Mouse (Mus musculus): ENCODE measurements around the gene 4932438H23Rik. TPM values are rescaled to one million over a fixed set of nuclear protein-coding genes. Genes with fewer than 3 reads are reported as not detected.

Gene 4932438H23Rik
- polyA plus RNA-seq, 1 experiment from 2014 or later: 0.08 TPM

DNA sequence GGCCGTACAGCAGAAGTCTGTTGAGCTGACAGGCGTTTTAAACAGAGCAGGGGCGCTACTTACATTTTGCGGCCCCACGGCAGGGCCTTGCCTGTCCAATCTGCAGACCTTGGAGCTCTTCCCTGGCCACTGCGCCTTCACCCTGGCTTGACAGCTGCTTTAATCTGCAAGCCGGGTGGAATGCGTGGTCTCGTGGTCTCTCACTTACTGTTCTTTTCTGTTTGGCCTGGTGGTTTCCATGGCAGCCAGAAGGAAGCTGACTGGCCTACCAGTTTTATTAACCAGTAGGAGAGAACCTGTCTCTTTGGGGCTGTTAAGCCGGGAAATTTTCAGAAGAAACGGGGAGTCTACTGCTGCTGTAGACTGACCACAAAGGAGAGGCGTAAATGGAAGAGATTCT is 26.0 kb downstream of the 4932438H23Rik start:
- Histone ChIP-seq H3K4me3 (replicated peaks) (no peak overlapping the region), H3K4me1 (no peaks in the 10 kb centered on the region), H3K36me3 (no peaks in the 10 kb centered on the region), H3K4me2 (peak overlapping the region; percentile 4; the same call in 1 of the 2 replicates), H3K9ac (no peak overlapping the region), H3K27me3 (peaks cover 45% of the 10 kb centered on the region), H3K27ac (no peak overlapping the region), H3K9me3 (replicated peaks) (no peaks in the 10 kb centered on the region)
- ATAC-seq (replicated peaks; ENCODE audit: low FRiP score): no peak
- 31% methylated on average over 12 of the region's 12 CpGs for WGBS

DNA sequence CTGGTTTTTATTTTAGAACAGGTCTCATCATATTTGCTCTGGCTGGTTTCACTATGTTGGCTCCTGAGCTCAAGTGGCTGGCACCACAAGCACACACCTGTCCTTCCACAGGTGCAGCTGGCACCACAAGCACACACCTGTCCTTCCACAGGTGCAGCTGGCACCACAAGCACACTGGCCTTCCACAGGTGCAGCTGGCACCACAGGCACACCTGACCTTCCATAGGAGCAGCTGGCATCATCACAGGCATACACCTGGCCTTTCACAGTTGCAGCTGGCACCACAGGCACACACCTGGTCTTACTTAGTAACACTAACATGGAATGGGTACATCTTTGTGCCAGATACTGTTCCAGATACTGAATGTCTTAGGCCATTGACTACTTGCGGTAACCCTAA is 27.8 kb downstream of the 4932438H23Rik start:
- H3K27me3 ChIP-seq: peaks cover 45% of the 10 kb centered on the region
- H3K9ac ChIP-seq: no peak overlapping the region
- no peak overlapping the region for H3K27ac ChIP-seq
- H3K9me3 ChIP-seq (replicated peaks): no peaks in the 10 kb centered on the region
- H3K4me2 ChIP-seq: no peak overlapping the region
- H3K4me3 ChIP-seq (replicated peaks): no peak overlapping the region
- ATAC-seq (replicated peaks; ENCODE audit: low FRiP score): no peak
- H3K4me1 ChIP-seq: no peaks in the 10 kb centered on the region
- 94% methylated on average over 1 of the region's 1 CpGs for WGBS
- H3K36me3 ChIP-seq: no peaks in the 10 kb centered on the region

GRCm38 (mm10) chr16:91064583-91065365 is 30.1 kb downstream of the 4932438H23Rik start:
- Histone ChIP-seq H3K4me1 (no peaks in the 10 kb centered on the region), H3K4me3 (replicated peaks) (no peak overlapping the region), H3K27ac (no peak overlapping the region), H3K9me3 (replicated peaks) (no peaks in the 10 kb centered on the region), H3K4me2 (no peak overlapping the region), H3K27me3 (peaks cover 38% of the 10 kb centered on the region), H3K9ac (no peak overlapping the region), H3K36me3 (no peaks in the 10 kb centered on the region)
- 82% methylated on average over 12 of the region's 12 CpGs for WGBS
- ATAC-seq (replicated peaks; ENCODE audit: low FRiP score): no peak

- WGBS: 89% methylated on average over 10 of the region's 10 CpGs
- no peak overlapping the region for H3K27ac ChIP-seq
- H3K27me3 ChIP-seq: peaks cover 30% of the 10 kb centered on the region
- no peak overlapping the region for H3K9ac ChIP-seq
- no peaks in the 10 kb centered on the region for H3K36me3 ChIP-seq
- H3K9me3 ChIP-seq (replicated peaks): no peaks in the 10 kb centered on the region
- H3K4me1 ChIP-seq: no peaks in the 10 kb centered on the region
- no peak for ATAC-seq (replicated peaks; ENCODE audit: low FRiP score)
- H3K4me2 ChIP-seq: no peak overlapping the region
- H3K4me3 ChIP-seq (replicated peaks): no peak overlapping the region
Measured at GRCm38 (mm10) chr16:91063786-91064185, 31.1 kb downstream of the 4932438H23Rik start.

DNA sequence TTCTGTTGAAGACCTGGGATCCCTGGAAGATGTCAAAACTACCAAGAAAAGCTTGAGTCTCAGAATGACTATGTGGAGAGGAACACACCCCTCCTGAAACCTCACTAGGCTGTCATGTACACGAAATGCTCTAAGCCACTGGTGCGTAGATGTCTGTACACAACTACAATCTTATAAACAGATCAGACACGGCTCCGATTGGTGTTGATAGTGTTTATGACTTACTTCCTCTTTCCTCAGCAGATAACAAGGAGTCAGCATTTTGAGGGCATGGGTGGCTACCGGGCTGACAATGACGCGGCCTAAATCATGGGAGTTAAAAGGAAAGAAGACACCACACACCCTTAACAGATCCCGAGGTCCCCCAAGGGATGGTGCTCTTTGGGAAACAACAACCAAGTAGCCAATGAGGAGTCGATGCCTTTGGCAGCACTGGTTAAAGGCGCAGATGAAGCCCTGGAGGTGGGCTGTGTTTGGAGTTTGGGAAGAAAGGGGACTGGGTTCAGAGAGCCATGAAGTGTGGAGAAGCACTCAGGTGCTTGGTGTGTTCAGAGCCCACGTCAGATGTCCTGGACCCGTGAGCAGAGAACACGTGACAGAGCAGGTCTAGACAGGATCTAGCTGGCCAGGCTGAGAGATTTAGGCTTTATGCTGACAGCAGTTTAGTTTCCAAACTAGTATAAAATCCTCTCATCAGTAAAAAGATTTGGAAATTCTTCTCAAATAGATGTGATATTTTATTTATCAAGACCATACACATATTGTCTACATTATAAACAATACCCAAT is 33.2 kb downstream of the 4932438H23Rik start:
- H3K9ac ChIP-seq: no peak overlapping the region
- no peak for ATAC-seq (replicated peaks; ENCODE audit: low FRiP score)
- H3K27me3 ChIP-seq: peaks cover 28% of the 10 kb centered on the region
- no peaks in the 10 kb centered on the region for H3K9me3 ChIP-seq (replicated peaks)
- no peak overlapping the region for H3K27ac ChIP-seq
- H3K36me3 ChIP-seq: no peaks in the 10 kb centered on the region
- no peak overlapping the region for H3K4me2 ChIP-seq
- 54% methylated on average over 13 of the region's 13 CpGs for WGBS
- H3K4me1 ChIP-seq: peaks cover 3% of the 10 kb centered on the region
- no peak overlapping the region for H3K4me3 ChIP-seq (replicated peaks)

GRCm38 (mm10) chr16:91057741-91058140 is 37.2 kb downstream of the 4932438H23Rik start:
- H3K27ac ChIP-seq: no peak overlapping the region
- peaks cover 20% of the 10 kb centered on the region for H3K4me1 ChIP-seq
- WGBS: 80% methylated on average over 6 of the region's 6 CpGs
- H3K9ac ChIP-seq: no peak overlapping the region
- H3K27me3 ChIP-seq: peaks cover 16% of the 10 kb centered on the region; the same call in 1 of the 2 replicates
- no peaks in the 10 kb centered on the region for H3K36me3 ChIP-seq
- no peak for ATAC-seq (replicated peaks; ENCODE audit: low FRiP score)
- no peak overlapping the region for H3K4me3 ChIP-seq (replicated peaks)
- H3K4me2 ChIP-seq: no peak overlapping the region
- no peaks in the 10 kb centered on the region for H3K9me3 ChIP-seq (replicated peaks)

- 85% methylated on average over 4 of the region's 4 CpGs for WGBS
- no peak overlapping the region for H3K27ac ChIP-seq
- no peak for ATAC-seq (replicated peaks; ENCODE audit: low FRiP score)
- H3K4me2 ChIP-seq: no peak overlapping the region
- peaks cover 20% of the 10 kb centered on the region for H3K4me1 ChIP-seq
- H3K9ac ChIP-seq: no peak overlapping the region
- H3K36me3 ChIP-seq: no peaks in the 10 kb centered on the region
- H3K4me3 ChIP-seq (replicated peaks): no peak overlapping the region
- H3K27me3 ChIP-seq: peaks cover 14% of the 10 kb centered on the region; the same call in 1 of the 2 replicates
- H3K9me3 ChIP-seq (replicated peaks): no peaks in the 10 kb centered on the region
Measured at GRCm38 (mm10) chr16:91057261-91057660, 37.7 kb downstream of the 4932438H23Rik start.

DNA sequence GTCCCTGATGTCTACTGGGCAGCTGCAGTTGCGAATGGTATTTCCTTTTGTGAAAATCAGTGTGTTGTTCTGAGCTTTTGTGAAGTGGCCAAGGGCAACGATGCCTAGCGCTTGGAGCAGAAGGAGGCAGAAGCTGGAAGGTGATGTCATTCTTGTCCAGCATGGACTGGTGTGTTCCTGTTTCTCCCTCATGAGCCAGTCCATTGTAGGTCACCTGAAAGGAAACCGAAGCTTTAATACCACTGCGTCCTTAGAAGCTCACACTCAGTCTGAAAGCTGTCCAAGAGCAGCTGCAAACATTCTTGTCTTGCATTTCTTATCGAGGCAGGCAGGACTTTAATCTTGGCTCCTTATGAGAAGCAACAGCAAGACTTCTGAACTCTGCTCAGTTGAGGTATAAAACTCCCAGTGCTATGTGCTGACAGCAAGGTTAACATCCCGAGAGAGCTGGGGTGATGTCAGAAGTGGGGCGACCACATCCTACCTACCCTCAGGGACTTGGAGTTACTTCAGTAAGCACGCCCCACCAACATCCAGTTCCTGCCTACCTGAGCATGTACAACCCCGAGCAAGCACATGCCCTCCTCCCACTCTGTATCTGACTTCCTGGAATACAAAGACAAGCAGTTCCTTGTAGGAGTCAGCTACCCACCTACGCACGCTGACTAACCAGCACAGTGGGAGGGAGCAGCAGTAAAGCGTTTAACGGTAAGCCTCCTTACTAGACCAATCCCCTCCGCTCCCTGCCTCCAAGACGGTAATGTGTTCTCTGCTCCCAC is 38.7 kb downstream of the 4932438H23Rik start:
- H3K9ac ChIP-seq: peak overlapping the region; percentile 17; the same call in 1 of the 2 replicates
- H3K4me1 ChIP-seq: peaks cover 20% of the 10 kb centered on the region
- peak overlapping the region; percentile 9; the same call in 1 of the 2 replicates for H3K4me3 ChIP-seq (replicated peaks)
- H3K27ac ChIP-seq: peak overlapping the region; percentile 71
- H3K9me3 ChIP-seq (replicated peaks): no peaks in the 10 kb centered on the region
- peak overlapping the region; percentile 46 for H3K4me2 ChIP-seq
- H3K27me3 ChIP-seq: peaks cover 14% of the 10 kb centered on the region; the same call in 1 of the 2 replicates
- no peaks in the 10 kb centered on the region for H3K36me3 ChIP-seq
- WGBS: 24% methylated on average over 16 of the region's 16 CpGs
- ATAC-seq (replicated peaks; ENCODE audit: low FRiP score): peak; percentile 89

- no peak overlapping the region for H3K9ac ChIP-seq
- H3K36me3 ChIP-seq: no peaks in the 10 kb centered on the region
- H3K4me1 ChIP-seq: peaks cover 20% of the 10 kb centered on the region
- no peak overlapping the region for H3K4me3 ChIP-seq (replicated peaks)
- no peak overlapping the region for H3K4me2 ChIP-seq
- WGBS: 63% methylated on average over 5 of the region's 5 CpGs
- no peak overlapping the region for H3K27ac ChIP-seq
- H3K27me3 ChIP-seq: peaks cover 14% of the 10 kb centered on the region; the same call in 1 of the 2 replicates
- no peak for ATAC-seq (replicated peaks; ENCODE audit: low FRiP score)
- H3K9me3 ChIP-seq (replicated peaks): no peaks in the 10 kb centered on the region
Measured at GRCm38 (mm10) chr16:91055150-91055549, 39.8 kb downstream of the 4932438H23Rik start.

DNA sequence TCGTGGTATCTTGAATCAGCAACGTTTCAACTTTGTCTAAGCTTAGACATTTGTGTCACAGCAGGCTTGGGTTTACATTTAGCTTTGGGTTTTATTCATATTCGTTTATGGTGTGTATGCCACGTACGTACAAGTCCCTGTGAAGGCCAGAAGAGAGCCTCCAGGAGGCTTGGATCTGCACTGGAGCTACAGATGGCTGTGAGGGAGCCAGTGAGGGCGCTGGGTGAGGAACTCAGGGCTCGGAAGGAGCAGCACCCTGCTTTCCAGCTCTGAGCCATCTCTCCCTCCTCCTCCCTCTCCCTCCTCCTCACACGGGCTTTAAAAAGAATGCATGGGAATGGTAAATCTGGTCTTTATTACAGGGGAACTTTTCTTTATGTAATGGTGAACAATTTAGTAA is 41.3 kb downstream of the 4932438H23Rik start:
- Histone ChIP-seq H3K4me3 (replicated peaks) (no peak overlapping the region), H3K9ac (no peak overlapping the region), H3K36me3 (no peaks in the 10 kb centered on the region), H3K9me3 (replicated peaks) (no peaks in the 10 kb centered on the region), H3K27ac (no peak overlapping the region), H3K4me2 (no peak overlapping the region), H3K27me3 (peaks cover 14% of the 10 kb centered on the region; the same call in 1 of the 2 replicates), H3K4me1 (peaks cover 20% of the 10 kb centered on the region)
- ATAC-seq (replicated peaks; ENCODE audit: low FRiP score): no peak
- WGBS: 62% methylated on average over 8 of the region's 8 CpGs

GRCm38 (mm10) chr16:91045511-91045910 is 49.4 kb downstream of the 4932438H23Rik start:
- ATAC-seq (replicated peaks; ENCODE audit: low FRiP score): no peak
- Histone ChIP-seq H3K4me2 (no peak overlapping the region), H3K36me3 (peaks cover 12% of the 10 kb centered on the region), H3K27ac (no peak overlapping the region), H3K4me3 (replicated peaks) (no peak overlapping the region), H3K4me1 (peaks cover 18% of the 10 kb centered on the region), H3K9me3 (replicated peaks) (no peaks in the 10 kb centered on the region), H3K27me3 (no peaks in the 10 kb centered on the region), H3K9ac (no peak overlapping the region)
- 59% methylated on average over 8 of the region's 8 CpGs for WGBS
